Mouse (Mus musculus) embryonic fibroblast, embryonic 13.5 days (primary cell): Measurements from ENCODE around the gene Klhdc10. TPM values are rescaled to one million over a fixed set of nuclear protein-coding genes. Genes with fewer than 3 reads are reported as not detected.

Source experiments
- H3K27ac ChIP-seq: 2 replicates; pipeline ENCODE4 v1.5.1; 2012; ENCODE audit warnings: low read length, control low read depth, inconsistent platforms; ENCODE audit not compliant: insufficient read depth
- H3K4me1 ChIP-seq: 2 replicates; pipeline ENCODE4 v1.6.1; 2011; ENCODE audit warnings: low read length; ENCODE audit not compliant: control insufficient read depth, insufficient read depth
- H3K4me3 ChIP-seq: 2 replicates; pipeline ENCODE4 v1.5.1; 2011; ENCODE audit warnings: mild to moderate bottlenecking, control low read depth, low read length; ENCODE audit not compliant: insufficient read depth
- CTCF ChIP-seq: IDR thresholded peaks from 2 replicates; pipeline ENCODE4 v1.5.1; 2011; ENCODE audit warnings: mild to moderate bottlenecking, control low read depth, low read length, moderate library complexity, borderline replicate concordance; ENCODE audit not compliant: insufficient read depth
- POLR2A ChIP-seq: IDR thresholded peaks from 2 replicates; pipeline ENCODE4 v1.6.1; 2011; ENCODE audit warnings: low read depth, mild to moderate bottlenecking, control low read depth, low read length, moderate library complexity
- polyA plus RNA-seq: library from polyadenylated mRNA; stranded (reverse); fragments of >200 nt; gene quantifications from 2 replicates; pipeline ENCODE4 v1.2.4, GENCODE M21; 2011; ENCODE audit warnings: low read depth; ENCODE audit not compliant: missing spikeins, insufficient read length

Klhdc10 gene
- 39.0 and 54.6 TPM in 2 replicates for polyA plus RNA-seq

- peak within 1 kb of the TSS; percentile 79 for H3K4me3 ChIP-seq
- peak within 1 kb of the TSS; percentile 95 for H3K27ac ChIP-seq
- TF ChIP-seq POLR2A (peak; percentile 79), CTCF (no peak)
- H3K4me1 ChIP-seq = no peaks in the 10 kb centered on the region
Measured at GRCm38 (mm10) chr6:30401308-30402015, at the start of gene Klhdc10. TSS of gene Klhdc10 (plus strand) at chr6:30401868.

GRCm38 (mm10) chr6:30352762-30353161 is 48.9 kb upstream of the Klhdc10 start:
- H3K4me1 ChIP-seq = 0 out of 2 replicates have a peak, but pooled peaks cover 2% of the 10 kb centered on the region
- TF ChIP-seq POLR2A (no peak), CTCF (no peak)
- H3K27ac ChIP-seq = no peak overlapping the region
- H3K4me3 ChIP-seq = no peak overlapping the region

GRCm38 (mm10) chr6:30353661-30354060 is 48.0 kb upstream of the Klhdc10 start:
- Histone ChIP-seq H3K4me3 (no peak overlapping the region), H3K4me1 (no peaks in the 10 kb centered on the region), H3K27ac (no peak overlapping the region)
- TF ChIP-seq CTCF = no peak
- TF ChIP-seq POLR2A = no peak

GRCm38 (mm10) chr6:30354760-30355159 is 46.9 kb upstream of the Klhdc10 start:
- Histone ChIP-seq H3K4me3 (no peak overlapping the region), H3K27ac (no peak overlapping the region), H3K4me1 (no peaks in the 10 kb centered on the region)
- TF ChIP-seq POLR2A = no peak
- no peak for TF ChIP-seq CTCF

- no peak for TF ChIP-seq POLR2A
- no peak for TF ChIP-seq CTCF
- Histone ChIP-seq H3K27ac (no peak overlapping the region), H3K4me1 (no peaks in the 10 kb centered on the region), H3K4me3 (no peak overlapping the region)
Measured at GRCm38 (mm10) chr6:30355701-30356100, 46.0 kb upstream of the Klhdc10 start.

- H3K4me3 ChIP-seq = no peak overlapping the region
- TF ChIP-seq CTCF (no peak), POLR2A (no peak)
- H3K27ac ChIP-seq = no peak overlapping the region
- no peaks in the 10 kb centered on the region for H3K4me1 ChIP-seq
Measured at GRCm38 (mm10) chr6:30356161-30356560, 45.5 kb upstream of the Klhdc10 start.

- TF ChIP-seq POLR2A = no peak
- no peak for TF ChIP-seq CTCF
- Histone ChIP-seq H3K4me1 (no peaks in the 10 kb centered on the region), H3K27ac (no peak overlapping the region), H3K4me3 (no peak overlapping the region)
Measured at GRCm38 (mm10) chr6:30356680-30357079, 45.0 kb upstream of the Klhdc10 start.

- Histone ChIP-seq H3K4me1 (no peaks in the 10 kb centered on the region), H3K4me3 (no peak overlapping the region)
- TF ChIP-seq CTCF (0 out of 2 replicates have a peak, but pooled peaks have one; percentile 35), POLR2A (no peak)
Measured at GRCm38 (mm10) chr6:30357561-30358177, 44.0 kb upstream of the Klhdc10 start.

GRCm38 (mm10) chr6:30359762-30360509 is 41.7 kb upstream of the Klhdc10 start:
- TF ChIP-seq POLR2A = no peak
- no peak for TF ChIP-seq CTCF
- Histone ChIP-seq H3K4me1 (no peaks in the 10 kb centered on the region), H3K27ac (no peak overlapping the region), H3K4me3 (no peak overlapping the region)

More at GRCm38 (mm10) chr6:30357561-30358177, 44.0 kb upstream of the Klhdc10 start:
- H3K27ac ChIP-seq = no peak overlapping the region
